Mouse (Mus musculus) neural tube, embryonic 14.5 days (tissue): ENCODE data around the gene Gale. TPM values are rescaled to one million over a fixed set of nuclear protein-coding genes. Genes with fewer than 3 reads are reported as not detected.
"Not testable (repeated sequence)": the region's sequence is repeated elsewhere in the genome, so short reads cannot be mapped to it uniquely, and the experiment has no call there.

Experiments used
- ATAC-seq: fragments of 200-750 bp; cut with Nextera tagmentation; 2 replicates; pipeline ENCODE4 v1.8.0; 2017; ENCODE audit warnings: low read depth, mild to moderate bottlenecking, moderate TSS enrichment, moderate library complexity
- H3K27ac ChIP-seq: fragments of 300-500 bp; sonication (generic); 2 replicates; pipeline ENCODE4 v1.5.1; 2014; ENCODE audit warnings: low read depth, mild to moderate bottlenecking, control low read depth, low read length, moderate library complexity, mixed read lengths
- H3K27me3 ChIP-seq: fragments of 300-500 bp; sonication (generic); 2 replicates; pipeline ENCODE4 v1.6.1; 2014; ENCODE audit warnings: low read length; ENCODE audit not compliant: control insufficient read depth, insufficient read depth
- H3K36me3 ChIP-seq: fragments of 300-500 bp; sonication (generic); 2 replicates; pipeline ENCODE4 v1.6.1; 2014; ENCODE audit warnings: low read length, mixed read lengths; ENCODE audit not compliant: control insufficient read depth, insufficient read depth
- H3K4me1 ChIP-seq: fragments of 300-500 bp; sonication (generic); 2 replicates; pipeline ENCODE4 v1.6.1; 2014; ENCODE audit warnings: low read length; ENCODE audit not compliant: control insufficient read depth, insufficient read depth
- H3K4me2 ChIP-seq: fragments of 300-500 bp; sonication (generic); 2 replicates; pipeline ENCODE4 v1.6.1; 2014; ENCODE audit warnings: mild to moderate bottlenecking, low read depth, low read length, control low read depth
- H3K4me3 ChIP-seq: fragments of 300-500 bp; sonication (generic); 2 replicates; pipeline ENCODE4 v1.5.1; 2014; ENCODE audit warnings: low read depth, low read length, control low read depth, mixed read lengths
- H3K9ac ChIP-seq: fragments of 300-500 bp; sonication (generic); replicated peaks from 2 replicates; pipeline ENCODE4 v1.6.1; 2014; ENCODE audit warnings: low read depth, mild to moderate bottlenecking, control low read depth, low read length, mixed read lengths
- H3K9me3 ChIP-seq: fragments of 300-500 bp; sonication (generic); 2 replicates; pipeline ENCODE4 v1.6.1; 2016; ENCODE audit warnings: low read length; ENCODE audit not compliant: control insufficient read depth
- WGBS: fragments of 180-500 bp; shearing (Covaris S2); extraction: QIAGEN DNeasy Blood & Tissue Kit; methylation state at CpG from one replicate; pipeline ENCODE4 v1.1.7; 2014; 5-methylcytosine and 5-hydroxymethylcytosine counted together
- polyA plus RNA-seq: library from polyadenylated mRNA; unstranded; fragments of >200 nt; fragmentation: Nextera tagmentation; extraction: Ambion mirVana; gene quantifications from 2 replicates; pipeline ENCODE4 v1.2.1, GENCODE M21; 2014

Gene Gale
- polyA plus RNA-seq, 1 experiment from 2014 or later = 44.1 TPM

GRCm38 (mm10) chr4:135971805-135972555 is 8.5 kb downstream of the Gale start:
- ATAC-seq = peak; percentile 42; the same call in 1 of the 2 replicates
- H3K36me3 ChIP-seq = peaks cover 41% of the 10 kb centered on the region
- peak overlapping the region; percentile 55 for H3K27ac ChIP-seq
- no peaks in the 10 kb centered on the region for H3K27me3 ChIP-seq
- H3K9ac ChIP-seq = peak overlapping the region; percentile 80
- peak overlapping the region; percentile 92 for H3K4me2 ChIP-seq
- H3K4me1 ChIP-seq = peaks cover 9% of the 10 kb centered on the region
- H3K9me3 ChIP-seq = no peaks in the 10 kb centered on the region
- peak overlapping the region; percentile 97 for H3K4me3 ChIP-seq
- WGBS = under 1% methylated on average over 35 of the region's 35 CpGs

GRCm38 (mm10) chr4:135972556-135972906 is 9.0 kb downstream of the Gale start, which contains the start of gene Lypla2:
Gene Lypla2 (minus strand): TSS chr4:135972626.
- Histone ChIP-seq H3K27ac (peak within 1 kb of the TSS; percentile 55), H3K27me3 (no peaks in the 10 kb centered on the region), H3K9ac (peak within 1 kb of the TSS; percentile 80), H3K4me3 (peak within 1 kb of the TSS; percentile 97), H3K4me2 (peak within 1 kb of the TSS; percentile 92), H3K36me3 (peaks cover 38% of the 10 kb centered on the region), H3K9me3 (no peaks in the 10 kb centered on the region), H3K4me1 (peaks cover 9% of the 10 kb centered on the region)
- ATAC-seq = peak; percentile 79
- under 1% methylated on average over 19 of the region's 19 CpGs for WGBS

- Histone ChIP-seq H3K9ac (peak overlapping the region; percentile 80; the same call in 1 of the 2 replicates), H3K4me3 (peak overlapping the region; percentile 97), H3K9me3 (no peaks in the 10 kb centered on the region), H3K4me1 (peaks cover 9% of the 10 kb centered on the region), H3K36me3 (peaks cover 34% of the 10 kb centered on the region), H3K4me2 (peak overlapping the region; percentile 92), H3K27ac (peak overlapping the region; percentile 55), H3K27me3 (no peaks in the 10 kb centered on the region)
- 78% methylated on average over 13 of the region's 13 CpGs for WGBS
- no peak for ATAC-seq
Observed at GRCm38 (mm10) chr4:135972911-135973811, 9.6 kb downstream of the Gale start.

- ATAC-seq = no peak
- Histone ChIP-seq H3K4me3 (no peak overlapping the region), H3K27me3 (no peaks in the 10 kb centered on the region), H3K9ac (no peak overlapping the region), H3K36me3 (peaks cover 19% of the 10 kb centered on the region), H3K4me1 (peaks cover 9% of the 10 kb centered on the region), H3K9me3 (no peaks in the 10 kb centered on the region), H3K4me2 (no peak overlapping the region), H3K27ac (no peak overlapping the region)
- WGBS = 92% methylated on average over 12 of the region's 12 CpGs
Observed at GRCm38 (mm10) chr4:135976146-135976545, 12.6 kb downstream of the Gale start.

- H3K27me3 ChIP-seq, H3K4me3 ChIP-seq, H3K9me3 ChIP-seq, H3K9ac ChIP-seq, ATAC-seq, H3K4me1 ChIP-seq, H3K4me2 ChIP-seq, H3K27ac ChIP-seq: not testable (repeated sequence)
- 91% methylated on average over 4 of the region's 5 CpGs for WGBS
- peaks cover 19% of the 10 kb centered on the region for H3K36me3 ChIP-seq
Observed at GRCm38 (mm10) chr4:135980223-135980622, 16.7 kb downstream of the Gale start.

GRCm38 (mm10) chr4:135981524-135982063 is 18.1 kb downstream of the Gale start:
- Histone ChIP-seq H3K4me2 (no peak overlapping the region), H3K4me3 (no peak overlapping the region), H3K4me1 (peaks cover 11% of the 10 kb centered on the region), H3K27ac (no peak overlapping the region), H3K27me3 (no peaks in the 10 kb centered on the region), H3K9ac (no peak overlapping the region), H3K9me3 (no peaks in the 10 kb centered on the region), H3K36me3 (peaks cover 13% of the 10 kb centered on the region)
- WGBS = 74% methylated on average over 7 of the region's 7 CpGs
- no peak for ATAC-seq

- 88% methylated on average over 5 of the region's 5 CpGs for WGBS
Observed at GRCm38 (mm10) chr4:135984556-135984955, 21.0 kb downstream of the Gale start.

GRCm38 (mm10) chr4:135985193-135985592 is 21.7 kb downstream of the Gale start:
- peaks cover 14% of the 10 kb centered on the region for H3K4me1 ChIP-seq
- H3K9me3 ChIP-seq = no peaks in the 10 kb centered on the region
- H3K27me3 ChIP-seq = no peaks in the 10 kb centered on the region
- ATAC-seq = no peak
- no peak overlapping the region for H3K9ac ChIP-seq
- no peak overlapping the region for H3K4me2 ChIP-seq
- no peak overlapping the region for H3K4me3 ChIP-seq
- 95% methylated on average over 5 of the region's 5 CpGs for WGBS
- H3K36me3 ChIP-seq = 0 out of 2 replicates have a peak, but pooled peaks cover 4% of the 10 kb centered on the region
- H3K27ac ChIP-seq = no peak overlapping the region

More at GRCm38 (mm10) chr4:135984556-135984955, 21.0 kb downstream of the Gale start:
- no peak for ATAC-seq
- H3K9me3 ChIP-seq = no peaks in the 10 kb centered on the region
- H3K27me3 ChIP-seq = no peaks in the 10 kb centered on the region
- H3K36me3 ChIP-seq = 0 out of 2 replicates have a peak, but pooled peaks cover 4% of the 10 kb centered on the region
- H3K27ac ChIP-seq = no peak overlapping the region
- H3K4me1 ChIP-seq = peaks cover 14% of the 10 kb centered on the region
- no peak overlapping the region for H3K4me3 ChIP-seq
- no peak overlapping the region for H3K9ac ChIP-seq
- no peak overlapping the region for H3K4me2 ChIP-seq
